Mouse (Mus musculus): ENCODE data around the gene Dtd1.

The Dtd1 gene

GRCm38 (mm10) chr2:144771841-144772240 is 172.1 kb downstream of the Dtd1 start:
- DNase-seq: no peak

- DNase-seq: no peak
Measured at GRCm38 (mm10) chr2:144774636-144775160, 175.0 kb downstream of the Dtd1 start.

GRCm38 (mm10) chr2:144775626-144776025 is 175.9 kb downstream of the Dtd1 start:
- no peak for DNase-seq

- DNase-seq: no peak
Measured at GRCm38 (mm10) chr2:144779263-144779662, 179.6 kb downstream of the Dtd1 start.

GRCm38 (mm10) chr2:144780731-144781130 is 181.0 kb downstream of the Dtd1 start:
- no peak for DNase-seq

- no peak for DNase-seq
Measured at GRCm38 (mm10) chr2:144781871-144782270, 182.2 kb downstream of the Dtd1 start.

GRCm38 (mm10) chr2:144782481-144782880 is 182.8 kb downstream of the Dtd1 start:
- no peak for DNase-seq

GRCm38 (mm10) chr2:144783190-144783589 is 183.5 kb downstream of the Dtd1 start:
- no peak for DNase-seq

- DNase-seq: no peak
Measured at GRCm38 (mm10) chr2:144783831-144784230, 184.1 kb downstream of the Dtd1 start.

GRCm38 (mm10) chr2:144791671-144792294 is 192.1 kb downstream of the Dtd1 start:
- no peak for DNase-seq

GRCm38 (mm10) chr2:144797515-144797914 is 197.8 kb downstream of the Dtd1 start:
- no peak for DNase-seq

- no peak for DNase-seq
Measured at GRCm38 (mm10) chr2:144807766-144808754, 208.4 kb downstream of the Dtd1 start.

All from cerebellum, adult 11-12 months (tissue).